Mouse (Mus musculus): ENCODE measurements around the gene Stx1a.

DNA sequence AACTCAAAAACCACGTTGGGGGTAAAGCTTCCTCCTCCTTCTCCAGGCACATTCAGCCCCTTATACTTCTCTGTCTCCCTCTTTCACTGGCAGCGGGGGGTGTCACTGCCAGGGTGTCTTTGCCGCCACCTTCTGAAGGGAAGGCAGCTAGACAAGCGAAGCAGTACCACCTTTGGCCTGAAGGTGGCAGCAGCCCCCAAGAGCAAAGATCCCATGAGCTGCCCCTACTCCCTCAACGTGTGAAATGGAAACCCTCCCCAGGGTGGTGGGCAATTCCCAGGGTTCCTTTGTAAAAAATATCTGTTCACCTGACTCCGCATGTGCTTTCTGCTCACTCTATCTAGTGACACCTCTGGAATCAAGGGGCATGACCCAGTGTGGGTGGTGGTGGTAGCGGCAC, 7.8 kb upstream of the Stx1a start:
- TF ChIP-seq CTCF (IDR thresholded peaks at IDR 0.05) (peak; percentile 99), EP300 (IDR thresholded peaks at IDR 0.05) (no peak)
